In genomic region chr15:20944000-20944399, GRCm38 (mm10) we compare ENCODE assay signal across 21 mouse cellular contexts.
"Had no signal": no experiment of that assay in that cellular context is flagged by ENCODE, and none has a peak within 500 bp of the region (broad histone marks: within the 10 kb centered on the region; RNA-seq: fewer than 3 reads in every experiment).

No protein-coding gene starts in this region.

- H3K4me3 ChIP-seq: limb, embryonic 10.5 days; limb, embryonic 13.5 days; liver, embryonic 12.5 days; liver, embryonic 15.5 days; lung, embryonic 15.5 days; megakaryocyte, embryonic 14.5 days; midbrain, embryonic 10.5 days had no signal

- H3K4me2 ChIP-seq: limb, embryonic 13.5 days; liver, embryonic 12.5 days; liver, embryonic 15.5 days; lung, embryonic 15.5 days had no signal

- H3K4me1 ChIP-seq: limb, embryonic 10.5 days; limb, embryonic 13.5 days; liver, embryonic 12.5 days; liver, embryonic 15.5 days; lung, embryonic 15.5 days; megakaryocyte, embryonic 14.5 days; midbrain, embryonic 10.5 days had no signal

- H3K27ac ChIP-seq: limb, embryonic 10.5 days; limb, embryonic 13.5 days; liver, embryonic 12.5 days; liver, embryonic 15.5 days; lung, embryonic 15.5 days; midbrain, embryonic 10.5 days had no signal

- H3K9me3 ChIP-seq: limb, embryonic 10.5 days; limb, embryonic 13.5 days; liver, embryonic 12.5 days; liver, embryonic 15.5 days; lung, embryonic 15.5 days; megakaryocyte, embryonic 14.5 days; midbrain, embryonic 10.5 days had no signal

- DNase-seq: kidney, adult 18-20 months; kidney, adult 9 months; kidney, postnatal 14 days; kidney, postnatal 4 days; liver; lung, adult 18-20 months; lung, postnatal 10 days; lung, postnatal 36 days; right cerebral cortex, postnatal 14 days; spleen, adult 18-20 months; thymus, adult 2 months; thymus, postnatal 14 days; thymus, postnatal 4 days had no signal

- H3K36me3 ChIP-seq: limb, embryonic 10.5 days; limb, embryonic 13.5 days; liver, embryonic 12.5 days; liver, embryonic 15.5 days; lung, embryonic 15.5 days; midbrain, embryonic 10.5 days had no signal

- H3K9ac ChIP-seq: limb, embryonic 13.5 days; liver, embryonic 12.5 days; liver, embryonic 15.5 days; lung, embryonic 15.5 days had no signal

- H3K27me3 ChIP-seq: limb, embryonic 13.5 days; liver, embryonic 12.5 days; liver, embryonic 15.5 days; lung, embryonic 15.5 days; megakaryocyte, embryonic 14.5 days had no signal

- ATAC-seq: liver, embryonic 12.5 days; midbrain, embryonic 16.5 days had no signal
